Mouse (Mus musculus): Measurements from ENCODE around the gene Atp6v0d1.

Atp6v0d1 gene

DNA sequence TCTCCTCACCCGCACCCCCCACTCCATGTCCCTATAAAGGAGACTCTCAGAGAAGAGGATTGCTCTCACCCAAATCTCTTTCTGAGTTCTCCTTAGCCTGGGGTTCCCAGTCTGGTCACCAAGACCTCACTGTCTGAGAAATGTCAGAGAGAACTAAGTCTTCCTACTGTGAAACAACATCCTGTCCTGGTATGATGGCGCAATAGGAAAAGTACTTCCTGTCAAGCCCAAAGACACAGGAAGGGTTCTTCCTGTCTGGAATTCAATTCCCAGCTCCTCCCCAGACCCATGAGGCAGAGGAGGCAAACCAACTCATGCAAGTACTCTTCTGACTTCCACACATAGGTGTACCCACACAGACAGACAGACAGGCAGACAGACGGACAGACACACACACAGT lies 61.2 kb downstream of the Atp6v0d1 start:
- DNase-seq (ENCODE audit: low spot score): no peak

DNA sequence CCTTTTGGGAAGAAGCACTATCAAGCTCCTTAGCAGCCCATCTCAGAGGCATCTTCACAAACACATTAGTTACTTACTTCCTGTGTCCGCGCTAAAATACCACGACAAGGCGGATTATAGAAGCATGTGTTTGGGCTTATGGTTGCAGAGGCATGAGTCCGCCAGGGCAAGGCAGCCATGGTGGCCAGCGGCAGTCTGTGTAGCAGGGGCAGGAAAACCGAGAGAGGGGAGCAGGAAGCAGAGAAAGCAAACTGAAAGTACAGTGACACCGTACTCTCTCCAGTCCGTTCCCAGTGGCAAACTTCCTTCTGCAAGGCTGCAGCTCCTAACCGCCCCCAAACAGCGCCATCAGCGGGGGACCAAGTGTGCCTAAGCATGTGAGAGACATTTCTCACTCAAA lies 66.1 kb downstream of the Atp6v0d1 start:
- no peak for DNase-seq (ENCODE audit: low spot score)

DNA sequence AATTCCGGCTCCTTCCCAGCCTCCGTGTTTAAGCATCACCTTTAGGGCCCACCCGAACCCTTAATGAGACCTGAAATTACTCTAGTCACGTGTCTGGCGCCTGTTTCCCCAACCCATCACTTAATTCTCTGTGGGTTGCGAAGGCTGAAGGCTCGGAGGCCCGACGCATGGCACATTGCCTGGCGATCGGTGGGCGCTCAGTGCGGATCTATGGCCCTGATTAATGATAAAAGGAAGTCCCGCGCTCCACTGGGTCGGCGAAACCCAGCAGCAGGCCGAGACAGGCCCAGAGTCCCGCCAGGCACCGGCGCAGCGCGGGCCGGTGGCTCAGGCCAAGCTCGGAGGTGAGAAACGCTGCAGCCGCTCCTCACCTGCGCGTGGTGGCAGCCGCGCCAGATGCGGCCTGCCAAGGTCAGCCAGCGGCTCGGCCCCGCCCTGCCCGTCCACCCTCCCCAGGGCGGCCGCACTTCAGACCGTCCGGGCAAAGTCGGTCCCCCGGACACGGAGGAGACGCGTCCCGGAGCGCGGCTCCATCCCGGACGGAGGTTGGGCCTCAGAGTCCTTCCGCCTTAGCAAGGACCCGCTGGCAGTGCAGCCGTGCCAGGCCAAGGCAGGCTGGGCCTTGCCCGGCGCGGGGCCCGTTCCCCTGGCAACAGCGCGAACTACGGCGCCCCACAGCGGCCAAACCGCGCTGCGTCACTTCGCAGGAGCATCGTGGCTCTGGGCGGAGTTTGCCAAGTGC lies 69.2 kb downstream of the Atp6v0d1 start, which contains the start of gene Zdhhc1:
Gene Zdhhc1, minus strand, starts transcription at position 464 of the 742 bp plus-strand sequence.
- DNase-seq (ENCODE audit: low spot score): peak; percentile 91

DNA sequence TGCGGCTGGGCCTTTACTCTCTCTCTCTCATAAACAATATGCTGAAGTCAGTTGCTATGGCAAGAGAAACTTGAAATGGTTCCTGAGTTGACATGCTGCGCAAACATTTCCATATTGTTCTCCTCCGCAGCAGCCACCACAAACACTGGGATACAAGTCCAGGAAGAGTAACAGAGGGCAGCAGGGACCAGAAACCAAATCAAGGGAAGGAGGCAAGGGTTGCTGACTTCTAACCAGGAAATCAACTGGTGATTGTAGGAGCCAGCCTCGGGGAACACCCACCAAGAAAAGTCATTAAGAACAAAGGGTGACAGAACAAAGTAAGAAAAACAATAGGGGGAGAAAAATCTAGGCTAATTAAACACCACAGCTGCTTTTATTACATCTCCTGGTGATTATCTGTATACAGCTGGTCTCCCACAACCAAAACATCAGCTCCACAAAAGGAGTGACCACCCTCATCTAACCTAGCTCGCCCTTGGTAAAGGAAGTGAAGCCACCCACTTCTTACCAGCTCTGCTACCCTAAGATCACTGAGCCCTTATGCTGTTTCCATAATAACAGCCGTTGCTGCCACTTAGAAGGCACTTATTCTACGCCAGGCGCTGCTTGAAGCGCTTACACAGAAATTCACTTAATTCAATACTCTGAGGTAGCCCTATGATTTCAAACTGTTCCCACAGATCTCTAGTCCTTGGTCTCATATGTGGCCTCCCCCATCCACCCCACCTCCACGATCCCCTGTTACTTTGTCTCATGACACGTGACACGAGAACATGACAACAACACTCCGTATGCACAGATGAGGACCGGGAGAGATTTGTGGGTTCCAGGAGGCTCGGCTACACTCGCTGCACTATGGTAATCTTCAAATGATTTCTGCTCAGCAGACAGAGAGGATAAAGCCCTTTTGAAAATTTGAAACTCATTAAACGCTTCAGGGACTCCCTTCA lies 70.2 kb downstream of the Atp6v0d1 start:
- no peak for DNase-seq (ENCODE audit: low spot score)

DNA sequence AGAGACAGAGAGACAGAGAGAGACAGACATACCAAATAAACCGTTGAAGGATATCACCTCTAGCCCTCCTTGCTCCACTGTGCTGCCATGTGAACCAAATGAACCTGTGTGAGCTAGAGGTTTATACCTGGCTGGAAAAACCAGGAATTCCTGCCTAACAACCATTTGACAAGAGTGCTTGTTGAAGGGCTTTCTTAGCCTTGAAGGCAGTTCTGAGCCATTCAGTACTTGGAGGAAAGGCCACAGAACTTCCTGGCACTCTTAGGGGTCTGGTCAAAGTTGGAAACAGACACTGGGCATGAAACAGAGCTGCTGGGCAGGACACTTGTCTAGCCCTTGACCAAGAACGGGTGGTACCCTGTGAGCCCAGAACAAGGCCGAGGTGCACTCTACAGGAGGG lies 71.3 kb downstream of the Atp6v0d1 start:
- no peak for DNase-seq (ENCODE audit: low spot score)

DNA sequence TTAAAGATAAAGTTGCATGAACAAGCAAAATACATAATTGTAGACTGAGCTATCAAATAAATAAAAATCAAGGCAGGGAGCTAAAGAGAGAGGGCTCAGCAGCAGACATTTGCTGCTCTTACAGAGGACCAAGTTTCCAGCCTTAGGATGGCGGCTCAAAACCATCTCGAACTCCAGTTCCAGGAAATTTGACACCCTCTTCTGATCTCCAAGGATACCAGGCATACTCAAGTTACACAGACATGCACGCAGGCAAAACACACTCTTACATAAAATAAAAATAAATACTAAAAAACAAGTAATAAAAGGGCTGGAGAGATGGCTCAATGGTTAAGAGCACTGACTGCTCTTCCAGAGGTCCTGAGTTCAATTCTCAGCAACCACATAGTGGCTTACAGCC lies 72.4 kb downstream of the Atp6v0d1 start:
- peak; percentile 43 for DNase-seq (ENCODE audit: low spot score)

DNA sequence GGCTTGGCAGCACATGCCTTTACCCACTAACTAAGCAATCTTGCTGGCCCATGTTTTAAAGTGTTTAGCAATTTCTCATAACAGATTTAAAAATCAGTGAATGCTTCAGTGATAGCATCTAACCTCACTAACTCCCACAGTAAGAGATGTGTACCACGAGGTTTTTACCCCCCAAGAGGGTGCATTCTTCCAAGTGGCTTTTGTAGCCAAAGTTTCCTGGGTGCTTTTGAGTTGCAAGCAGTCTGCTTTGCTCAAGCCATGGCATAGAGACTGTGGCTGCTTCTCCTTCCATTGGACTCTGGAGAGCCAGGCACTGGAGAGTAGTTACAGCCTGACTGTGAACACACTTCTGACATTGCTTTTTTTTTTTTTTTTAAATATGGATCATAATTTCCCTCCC lies 76.6 kb downstream of the Atp6v0d1 start:
- no peak for DNase-seq (ENCODE audit: low spot score)

DNA sequence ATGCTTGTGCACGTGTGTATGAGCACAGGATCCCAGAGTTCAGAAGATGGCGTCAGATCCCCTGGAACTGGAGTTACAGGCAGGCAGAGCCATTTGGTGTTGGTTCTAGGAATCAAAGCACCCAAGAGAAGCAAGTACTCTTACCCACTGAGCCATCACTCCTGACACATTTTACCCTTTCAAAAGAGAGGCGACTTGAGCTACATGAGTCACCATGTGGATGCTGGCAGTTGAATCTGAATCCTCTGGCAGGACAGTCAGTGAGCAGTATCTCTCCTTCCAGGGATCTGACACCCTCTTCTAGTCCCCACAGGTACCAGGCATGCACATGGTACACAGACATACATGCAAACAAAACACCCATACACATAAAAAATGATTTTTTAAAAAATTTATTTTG lies 77.8 kb downstream of the Atp6v0d1 start:
- no peak for DNase-seq (ENCODE audit: low spot score)

DNA sequence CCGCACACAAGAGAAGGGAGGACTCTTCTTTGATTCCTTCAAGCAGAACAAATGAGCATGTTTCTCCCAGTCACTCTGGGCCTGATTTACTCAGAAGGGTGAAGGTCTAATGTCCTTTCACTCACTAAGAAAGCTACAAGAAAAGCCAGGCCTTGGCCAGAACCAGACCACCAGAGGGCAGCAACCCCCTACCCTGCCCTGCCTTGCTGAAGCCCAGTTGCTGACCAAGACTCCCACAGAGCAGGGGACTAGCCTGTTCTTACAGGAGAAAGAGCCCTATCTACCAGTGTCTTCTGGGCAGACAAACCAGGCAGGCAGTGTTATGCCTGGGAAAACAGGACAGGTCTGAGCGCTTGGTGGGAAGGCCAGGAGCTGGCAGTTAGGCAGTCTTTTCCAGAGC lies 81.5 kb downstream of the Atp6v0d1 start:
- DNase-seq (ENCODE audit: low spot score): peak; percentile 86

DNA sequence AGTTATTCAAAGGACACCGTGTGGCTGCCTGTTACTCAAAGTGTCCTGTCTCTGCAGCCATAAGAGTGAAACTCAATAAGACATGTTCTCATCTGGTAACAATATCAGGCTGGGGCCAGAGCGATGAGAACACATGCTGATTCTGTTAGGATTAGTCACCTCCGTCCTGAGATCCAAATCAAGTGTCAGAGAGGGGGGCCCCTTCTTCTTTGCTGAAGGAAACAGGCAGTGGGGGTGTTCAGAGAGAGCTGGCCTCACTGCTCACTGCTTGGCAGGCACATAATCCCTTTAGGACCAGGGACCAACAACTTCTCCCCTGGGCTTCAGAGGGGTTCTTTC lies 81.8 kb downstream of the Atp6v0d1 start:
- DNase-seq (ENCODE audit: low spot score): peak; percentile 20

DNA sequence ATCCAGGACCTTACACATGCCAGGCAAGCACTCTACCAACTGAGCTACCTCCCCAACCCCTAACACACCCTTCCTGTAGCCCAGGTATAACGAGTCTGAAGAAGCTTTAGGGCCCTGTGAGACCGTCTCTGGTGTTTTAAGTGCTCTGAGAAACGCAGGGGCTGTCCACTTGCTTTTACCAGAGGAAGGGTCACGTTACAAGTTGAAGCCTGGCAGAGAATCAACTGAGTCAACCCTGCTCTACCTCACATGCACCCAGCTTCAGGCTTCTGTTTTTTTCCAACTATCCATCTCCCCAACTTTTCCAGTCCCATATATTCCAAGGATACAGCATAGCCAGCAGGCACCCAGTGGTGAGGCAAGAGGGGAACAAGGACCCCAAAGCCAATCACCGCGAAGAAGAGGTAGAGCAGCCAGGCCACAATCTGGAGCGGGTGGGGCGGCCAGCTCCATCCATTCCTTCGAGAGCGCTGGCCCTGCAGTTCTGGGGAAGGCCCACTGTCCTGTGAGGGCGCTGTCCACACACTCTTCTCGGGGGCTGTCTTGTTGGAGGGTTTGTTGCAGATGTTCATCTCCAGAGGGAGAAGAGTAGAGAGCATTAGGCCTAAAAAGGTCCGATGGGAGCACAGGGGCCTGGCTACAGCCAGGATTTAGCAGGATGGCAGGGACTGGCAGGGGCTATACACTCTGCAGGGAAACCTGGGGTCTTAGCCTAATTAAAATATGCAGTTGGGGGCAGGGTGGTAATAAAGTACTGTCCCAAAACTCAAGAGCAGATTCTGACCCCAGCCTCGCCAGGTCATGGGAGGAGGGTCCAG lies 82.4 kb downstream of the Atp6v0d1 start:
- peak; percentile 81 for DNase-seq (ENCODE audit: low spot score)

DNA sequence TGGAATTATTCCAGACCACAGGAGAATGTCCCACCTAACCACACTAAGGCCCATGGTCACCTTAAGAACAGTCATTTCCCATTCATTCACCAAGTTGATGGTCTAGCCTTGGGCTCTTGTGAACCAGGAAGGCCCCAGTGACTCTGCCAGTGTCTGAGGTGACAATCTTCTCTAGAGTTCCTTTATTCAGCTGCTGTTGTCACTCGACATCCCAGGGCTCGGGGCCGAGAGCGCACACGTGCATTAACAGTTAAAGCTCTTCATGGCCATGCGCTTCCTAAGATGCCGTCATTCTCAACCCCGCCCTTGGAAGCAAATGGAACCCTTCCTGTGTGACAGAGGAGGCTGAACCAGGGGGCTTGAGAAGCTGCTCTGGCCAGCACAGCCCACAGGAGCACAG lies 83.7 kb downstream of the Atp6v0d1 start:
- no peak for DNase-seq (ENCODE audit: low spot score)

DNA sequence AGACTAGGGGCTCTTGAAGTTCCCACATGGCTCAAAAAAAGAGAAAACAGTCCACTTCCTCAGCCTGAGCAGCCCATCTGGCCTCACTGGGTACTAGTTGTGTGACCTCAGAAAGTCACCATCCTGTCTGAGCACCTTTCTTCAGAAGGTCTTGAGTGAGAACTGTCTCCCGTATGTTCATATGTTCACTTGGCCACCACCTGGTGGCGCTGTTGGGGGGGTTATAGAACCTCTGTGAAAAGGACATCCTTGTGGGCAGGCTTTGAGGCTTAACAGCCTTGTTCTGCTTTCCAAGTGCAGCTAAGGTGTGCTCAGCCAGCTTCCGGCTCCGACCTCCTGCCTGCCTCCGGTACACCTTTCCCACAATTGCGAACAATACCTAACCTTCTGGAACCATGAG lies 84.4 kb downstream of the Atp6v0d1 start:
- peak; percentile 64 for DNase-seq (ENCODE audit: low spot score)

DNA sequence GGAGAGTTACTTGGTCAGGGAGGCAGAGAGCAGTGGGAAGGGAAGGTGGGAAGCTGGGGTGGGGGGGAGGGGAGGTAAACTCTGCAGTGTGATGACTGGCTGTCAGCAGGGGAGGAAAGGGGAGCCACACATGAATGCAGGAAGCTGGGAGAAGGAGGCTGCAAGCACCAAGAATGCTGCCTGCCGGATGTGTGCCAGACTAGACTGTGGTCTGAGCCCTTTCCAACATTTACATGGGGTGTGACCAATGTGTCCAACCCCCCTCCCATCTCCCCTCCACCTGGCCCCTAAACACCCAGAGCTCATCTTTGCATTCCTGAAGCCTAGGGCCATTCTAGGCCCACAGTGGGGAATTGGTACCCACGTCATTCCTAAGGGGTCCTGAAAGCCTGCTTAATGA lies 84.8 kb downstream of the Atp6v0d1 start:
- DNase-seq (ENCODE audit: low spot score): peak; percentile 45

DNA sequence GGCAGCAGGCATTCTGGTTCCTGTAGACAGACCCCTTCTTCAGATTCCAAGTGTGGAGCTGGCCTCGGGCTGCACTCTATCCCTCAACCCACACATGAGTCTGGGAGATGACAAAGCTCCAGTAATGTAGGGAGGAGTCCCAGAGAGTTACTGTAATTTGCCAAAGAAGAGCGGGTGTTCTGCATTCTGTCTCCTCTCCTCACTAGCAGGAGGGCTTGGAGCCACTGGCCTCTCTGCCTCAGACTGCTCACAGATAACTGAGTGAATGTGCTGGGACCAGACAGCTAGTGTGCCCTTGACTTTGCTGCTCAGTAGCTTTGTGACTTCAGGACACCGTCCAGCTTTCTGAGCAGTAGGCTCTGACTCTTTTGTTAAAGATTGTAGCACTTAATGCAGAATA lies 88.1 kb downstream of the Atp6v0d1 start:
- DNase-seq (ENCODE audit: low spot score): no peak

DNA sequence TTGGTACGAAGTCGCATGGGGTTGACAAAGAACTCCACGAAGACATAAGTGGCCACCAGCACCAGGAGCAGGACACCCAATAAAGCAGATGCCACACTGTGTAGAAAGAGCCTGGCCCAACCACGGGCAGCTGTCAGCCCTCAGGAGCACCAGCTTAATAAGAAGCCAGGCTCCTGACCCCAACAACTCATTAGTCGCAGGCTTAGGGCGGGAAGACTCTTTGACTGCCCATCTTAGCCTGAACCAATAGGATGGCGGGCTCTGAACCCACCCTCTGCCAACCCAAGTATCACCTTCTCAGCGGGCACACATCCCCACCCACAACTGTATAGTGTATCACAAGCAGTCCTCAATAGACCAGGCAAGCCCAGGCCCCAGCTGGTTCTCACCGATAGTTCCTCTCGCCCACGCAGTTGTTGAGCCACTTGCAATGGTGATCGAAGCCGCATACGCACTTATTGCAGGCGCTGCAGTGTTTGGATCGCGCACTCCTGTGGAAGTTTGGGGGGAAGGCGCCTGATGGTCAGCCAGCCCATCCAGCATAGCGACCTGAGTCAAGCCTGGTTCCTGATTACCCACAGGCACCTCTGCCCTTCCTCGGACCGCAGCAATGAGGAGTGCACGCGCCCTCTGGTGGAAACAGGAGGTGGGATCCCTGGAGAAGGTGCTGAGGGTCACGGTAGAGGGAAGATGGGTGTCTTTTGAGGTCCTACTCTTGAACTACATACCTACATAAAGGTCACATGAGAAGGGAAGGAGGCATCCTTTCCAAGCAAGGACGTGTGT lies 89.0 kb downstream of the Atp6v0d1 start:
- DNase-seq (ENCODE audit: low spot score): peak; percentile 88

DNA sequence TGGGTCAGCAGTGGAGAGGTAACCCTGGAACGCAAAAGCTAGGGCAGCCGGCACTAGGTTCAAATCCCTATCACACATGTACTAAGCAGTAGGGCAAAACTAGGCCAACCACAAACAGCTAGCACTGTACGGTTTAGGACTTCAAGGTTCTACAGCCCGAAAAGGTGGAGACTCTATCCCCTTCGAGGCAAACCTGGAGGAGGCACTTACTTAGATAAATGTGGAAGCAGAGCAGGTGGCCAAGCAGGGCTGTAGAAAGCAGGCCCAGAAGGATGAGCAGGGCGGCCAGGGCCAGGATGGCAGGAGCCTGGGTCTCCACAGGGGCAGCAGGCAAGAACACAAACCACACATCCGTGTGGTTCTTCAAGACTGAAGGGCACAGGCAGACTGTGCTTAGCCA lies 89.7 kb downstream of the Atp6v0d1 start:
- DNase-seq (ENCODE audit: low spot score): no peak

DNA sequence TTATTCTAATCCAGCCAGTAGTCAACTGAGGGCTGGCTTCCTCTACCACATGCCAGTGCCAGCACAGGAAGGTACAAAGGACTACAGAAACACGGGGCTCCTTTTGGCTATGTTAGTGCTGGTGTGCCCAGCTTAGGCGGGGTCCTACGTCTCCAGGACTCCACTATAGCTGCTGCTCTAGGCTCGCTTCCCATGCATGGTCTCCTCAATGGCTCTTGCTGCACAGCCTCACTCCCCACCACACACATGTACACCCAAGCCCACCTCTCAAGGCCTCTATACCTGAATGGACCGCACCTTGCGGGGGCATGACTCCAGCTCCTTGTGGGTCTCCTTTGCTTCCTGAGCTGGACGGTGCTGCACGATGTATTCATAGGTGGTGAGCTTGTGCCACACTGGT lies 90.1 kb downstream of the Atp6v0d1 start:
- DNase-seq (ENCODE audit: low spot score): no peak

DNA sequence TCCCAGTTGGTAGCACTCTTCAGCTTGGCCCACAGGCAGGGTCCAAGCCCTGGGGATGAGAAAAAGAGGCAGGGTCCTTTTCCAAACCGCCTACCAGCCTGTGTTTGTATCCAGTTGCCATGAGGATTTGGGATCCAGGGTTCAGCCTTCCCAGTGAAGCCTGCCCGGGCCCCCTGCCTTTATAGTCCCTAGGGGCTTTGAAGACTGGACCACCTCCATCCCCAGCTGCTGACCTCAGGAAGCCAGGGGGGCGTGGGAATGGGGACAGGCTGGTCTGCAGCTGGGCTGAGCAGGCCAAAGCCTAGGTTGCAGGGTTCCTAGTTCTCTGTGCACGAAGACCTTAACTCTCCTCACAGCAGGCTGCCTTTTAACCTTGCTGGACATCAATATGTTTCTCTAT lies 90.6 kb downstream of the Atp6v0d1 start:
- no peak for DNase-seq (ENCODE audit: low spot score)

DNA sequence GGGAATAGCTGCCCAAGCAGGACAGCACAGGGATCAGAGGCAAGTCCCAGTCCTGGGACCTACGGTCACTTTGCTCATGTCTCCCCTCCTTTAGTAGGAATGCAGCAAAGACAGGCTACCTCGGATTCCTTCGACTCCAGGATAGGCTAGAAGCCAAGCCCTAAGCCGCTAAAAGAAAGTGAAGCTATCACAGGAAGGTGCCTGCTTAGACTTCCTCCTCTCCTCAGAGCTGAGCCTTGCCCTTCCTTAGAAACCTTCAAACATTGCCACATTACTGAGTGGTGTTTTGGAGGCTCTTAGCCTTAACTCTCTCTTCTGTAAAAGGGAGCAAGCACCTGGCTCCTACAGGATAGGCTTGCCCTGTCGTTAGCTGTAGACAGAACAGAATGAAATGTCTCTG lies 91.2 kb downstream of the Atp6v0d1 start:
- DNase-seq (ENCODE audit: low spot score): no peak
